Mouse (Mus musculus) spleen, adult 2 months (tissue): Measurements from ENCODE around the gene Nploc4. TPM values are rescaled to one million over a fixed set of nuclear protein-coding genes. Genes with fewer than 3 reads are reported as not detected.

ENCODE experiments used
- DNase-seq, 2 experiments: peaks; one replicate each; pipeline versions ENCODE4 v3.0.0 to v3.0.0-alpha.2; 2012 to 2021; ENCODE audit warnings: low spot score in 2 of 2, low read depth in 1 of 2
- H3K27ac ChIP-seq: fragments of 200-500 bp; 2 replicates; pipeline ENCODE4 v1.5.1; 2012; ENCODE audit warnings: low read length, inconsistent platforms; ENCODE audit not compliant: insufficient read depth
- H3K27me3 ChIP-seq: fragments of 200-500 bp; 2 replicates; pipeline ENCODE4 v1.6.1; 2012; ENCODE audit warnings: mild to moderate bottlenecking, moderate library complexity, low read length, inconsistent platforms; ENCODE audit not compliant: control insufficient read depth, insufficient read depth
- H3K36me3 ChIP-seq: fragments of 200-500 bp; 2 replicates; pipeline ENCODE4 v1.6.1; 2012; ENCODE audit warnings: mild to moderate bottlenecking, low read length, inconsistent platforms; ENCODE audit not compliant: control insufficient read depth, insufficient read depth
- H3K4me1 ChIP-seq: fragments of 200-500 bp; 2 replicates; pipeline ENCODE4 v1.6.1; 2011; ENCODE audit warnings: inconsistent platforms; ENCODE audit not compliant: control insufficient read depth, insufficient read depth, insufficient read length
- H3K4me3 ChIP-seq: fragments of 200-500 bp; 2 replicates; pipeline ENCODE4 v1.5.1; 2011; ENCODE audit warnings: mild to moderate bottlenecking, inconsistent platforms; ENCODE audit not compliant: insufficient read depth, insufficient read length; ENCODE audit errors: extremely low read depth
- CTCF ChIP-seq: fragments of 200-500 bp; IDR thresholded peaks from 2 replicates; pipeline ENCODE4 v1.5.1; 2011; ENCODE audit warnings: mild to moderate bottlenecking, inconsistent platforms; ENCODE audit not compliant: insufficient read depth, insufficient read length, insufficient replicate concordance; ENCODE audit errors: extremely low read depth
- POLR2A ChIP-seq: fragments of 200-500 bp; IDR thresholded peaks from 2 replicates; pipeline ENCODE4 v1.6.1; 2011; ENCODE audit warnings: low read depth, low read length, inconsistent platforms
- WGBS: fragments of 180-500 bp; shearing (Covaris S2); methylation state at CpG from one replicate; pipeline ENCODE4 v1.1.7; 2018; 5-methylcytosine and 5-hydroxymethylcytosine counted together
- polyA plus RNA-seq: library from polyadenylated mRNA; depleted of rRNA; stranded (reverse); fragments of >200 nt; gene quantifications from 2 replicates; pipeline ENCODE4 v1.2.3, GENCODE M21; 2012; rRNA removed

The Nploc4 gene
- polyA plus RNA-seq, 1 experiment: 25.3 TPM

- H3K27me3 ChIP-seq: no peaks in the 10 kb centered on the region
- 85% methylated on average over 3 of the region's 3 CpGs for WGBS
- no peak for DNase-seq
- H3K36me3 ChIP-seq: no peaks in the 10 kb centered on the region
- H3K4me3 ChIP-seq: no peak overlapping the region
- TF ChIP-seq CTCF (no peak), POLR2A (no peak)
- no peak overlapping the region for H3K27ac ChIP-seq
- H3K4me1 ChIP-seq: peaks cover 3% of the 10 kb centered on the region; the same call in 1 of the 2 replicates
Measured at GRCm38 (mm10) chr11:120338786-120339185, 98.7 kb downstream of the Nploc4 start.

GRCm38 (mm10) chr11:120337447-120337846 is 100.1 kb downstream of the Nploc4 start:
- Histone ChIP-seq H3K4me1 (peaks cover 3% of the 10 kb centered on the region; the same call in 1 of the 2 replicates), H3K27ac (no peak overlapping the region), H3K27me3 (no peaks in the 10 kb centered on the region), H3K4me3 (no peak overlapping the region), H3K36me3 (no peaks in the 10 kb centered on the region)
- TF ChIP-seq POLR2A (no peak), CTCF (no peak)
- 77% methylated on average over 2 of the region's 2 CpGs for WGBS
- DNase-seq: no peak

- no peak overlapping the region for H3K4me3 ChIP-seq
- no peaks in the 10 kb centered on the region for H3K36me3 ChIP-seq
- no peak overlapping the region for H3K27ac ChIP-seq
- DNase-seq: no peak
- TF ChIP-seq CTCF: no peak
- TF ChIP-seq POLR2A: no peak
- no peaks in the 10 kb centered on the region for H3K27me3 ChIP-seq
- peaks cover 3% of the 10 kb centered on the region; the same call in 1 of the 2 replicates for H3K4me1 ChIP-seq
- WGBS: 87% methylated on average over 6 of the region's 6 CpGs
Measured at GRCm38 (mm10) chr11:120335431-120336021, 102.0 kb downstream of the Nploc4 start.

Other genes with a start within 250 kb of the Nploc4 start
- gene Bahcc1, start 204.8 kb downstream of the Nploc4 start, polyA plus RNA-seq: 3.6 and 4.0 TPM in 2 replicates
- gene Actg1, start 89.2 kb downstream of the Nploc4 start, polyA plus RNA-seq: 951 and 978 TPM in 2 replicates
- 0.08 TPM in 1 of 2 replicates, not detected in the other for gene Fscn2, start 76.2 kb downstream of the Nploc4 start, polyA plus RNA-seq
- gene Faap100, start 58.9 kb downstream of the Nploc4 start, polyA plus RNA-seq: 36.5 and 53.8 TPM in 2 replicates
- gene Tspan10, start 4.9 kb upstream of the Nploc4 start, polyA plus RNA-seq: 7.9 and 9.1 TPM in 2 replicates
- gene Pde6g, start 15.8 kb upstream of the Nploc4 start, polyA plus RNA-seq: 0.14 and 0.35 TPM in 2 replicates
- 9.1 and 11.0 TPM in 2 replicates for gene Oxld1, start 20.4 kb upstream of the Nploc4 start, polyA plus RNA-seq
- 11.2 TPM in 2 replicates for gene Ccdc137, start 20.4 kb upstream of the Nploc4 start, polyA plus RNA-seq
- 13.2 and 14.4 TPM in 2 replicates for gene Arl16, start 29.9 kb upstream of the Nploc4 start, polyA plus RNA-seq
- gene Mrpl12, start 46.9 kb upstream of the Nploc4 start, polyA plus RNA-seq: 55.1 and 55.7 TPM in 2 replicates
- gene Slc25a10, start 54.1 kb upstream of the Nploc4 start, polyA plus RNA-seq: 36.5 and 48.1 TPM in 2 replicates
- gene Gcgr, start 93.0 kb upstream of the Nploc4 start, polyA plus RNA-seq: 0.30 and 0.36 TPM in 2 replicates
- gene Mcrip1, start 112.0 kb upstream of the Nploc4 start, polyA plus RNA-seq: 79.9 and 99.4 TPM in 2 replicates
- gene Ppp1r27, start 113.4 kb upstream of the Nploc4 start, polyA plus RNA-seq: not detected in 2 replicates
- 76.8 and 79.2 TPM in 2 replicates for gene P4hb, start 135.5 kb upstream of the Nploc4 start, polyA plus RNA-seq
- gene Arhgdia, start 143.9 kb upstream of the Nploc4 start, polyA plus RNA-seq: 620 and 856 TPM in 2 replicates
- gene Alyref, start 160.7 kb upstream of the Nploc4 start, polyA plus RNA-seq: 22.1 and 27.2 TPM in 2 replicates
- gene Anapc11, start 160.7 kb upstream of the Nploc4 start, polyA plus RNA-seq: 80.1 and 101 TPM in 2 replicates
- gene Npb, start 170.8 kb upstream of the Nploc4 start, polyA plus RNA-seq: 4.4 and 5.5 TPM in 2 replicates
- 139 and 165 TPM in 2 replicates for gene Pcyt2, start 180.2 kb upstream of the Nploc4 start, polyA plus RNA-seq
- gene Sirt7, start 187.5 kb upstream of the Nploc4 start, polyA plus RNA-seq: 119 and 139 TPM in 2 replicates
- 29.9 and 31.3 TPM in 2 replicates for gene Mafg, start 195.9 kb upstream of the Nploc4 start, polyA plus RNA-seq
- 7.5 and 8.7 TPM in 2 replicates for gene Pycr1, start 206.1 kb upstream of the Nploc4 start, polyA plus RNA-seq
- gene Myadml2, start 210.4 kb upstream of the Nploc4 start, polyA plus RNA-seq: 0.83 and 1.5 TPM in 2 replicates
- gene Notum, start 223.5 kb upstream of the Nploc4 start, polyA plus RNA-seq: 0.08 and 0.38 TPM in 2 replicates
- 84.5 and 89.1 TPM in 2 replicates for gene Aspscr1, start 235.3 kb upstream of the Nploc4 start, polyA plus RNA-seq